Mouse (Mus musculus) embryo, embryonic 10 days (tissue): ENCODE data around the gene Papola.
A peak's percentile ranks its signal among the peaks of the same experiment; 100 is the strongest.

Source experiments
- DNase-seq: peaks from one replicate; pipeline ENCODE4 v3.0.0-alpha.2; 2015; ENCODE audit warnings: low spot score

Gene Papola

GRCm38 (mm10) chr12:105784196-105784999 lies at the start of gene Papola:
Gene Papola, plus strand, starts transcription at chr12:105784694.
- DNase-seq, result peak; percentile 91

GRCm38 (mm10) chr12:105735226-105735888 lies 49.1 kb upstream of the Papola start:
- DNase-seq, result no peak

- DNase-seq, result no peak
Measured at GRCm38 (mm10) chr12:105735889-105736251, 48.6 kb upstream of the Papola start.

- no peak for DNase-seq
Measured at GRCm38 (mm10) chr12:105738316-105739096, 46.0 kb upstream of the Papola start.

- DNase-seq, result no peak
Measured at GRCm38 (mm10) chr12:105739656-105740055, 44.8 kb upstream of the Papola start.

- DNase-seq, result no peak
Measured at GRCm38 (mm10) chr12:105748114-105748513, 36.4 kb upstream of the Papola start.

- no peak for DNase-seq
Measured at GRCm38 (mm10) chr12:105753813-105754212, 30.7 kb upstream of the Papola start.

- DNase-seq, result peak; percentile 78
Measured at GRCm38 (mm10) chr12:105757816-105758497, 26.5 kb upstream of the Papola start.

- no peak for DNase-seq
Measured at GRCm38 (mm10) chr12:105758911-105759310, 25.6 kb upstream of the Papola start.

GRCm38 (mm10) chr12:105759849-105760478 lies 24.5 kb upstream of the Papola start:
- DNase-seq, result peak; percentile 29

- DNase-seq, result no peak
Measured at GRCm38 (mm10) chr12:105761171-105761570, 23.3 kb upstream of the Papola start.

- DNase-seq, result no peak
Measured at GRCm38 (mm10) chr12:105761629-105762028, 22.9 kb upstream of the Papola start.

GRCm38 (mm10) chr12:105769700-105770099 lies 14.8 kb upstream of the Papola start:
- DNase-seq, result no peak

GRCm38 (mm10) chr12:105774871-105775270 lies 9.6 kb upstream of the Papola start:
- DNase-seq, result no peak

GRCm38 (mm10) chr12:105777651-105778050 lies 6.8 kb upstream of the Papola start:
- DNase-seq, result no peak

- DNase-seq, result peak; percentile 65
Measured at GRCm38 (mm10) chr12:105785000-105785774, 693 bp downstream of the Papola start.

- DNase-seq, result no peak
Measured at GRCm38 (mm10) chr12:105786113-105786512, 1.6 kb downstream of the Papola start.

- DNase-seq, result no peak
Measured at GRCm38 (mm10) chr12:105787626-105788025, 3.1 kb downstream of the Papola start.

GRCm38 (mm10) chr12:105789885-105790284 lies 5.4 kb downstream of the Papola start:
- DNase-seq, result no peak

- no peak for DNase-seq
Measured at GRCm38 (mm10) chr12:105794896-105795295, 10.4 kb downstream of the Papola start.

- no peak for DNase-seq
Measured at GRCm38 (mm10) chr12:105798001-105798400, 13.5 kb downstream of the Papola start.
